Mouse (Mus musculus) midbrain, embryonic 11.5 days (tissue): ENCODE results near the gene Srp72. TPM values are rescaled to one million over a fixed set of nuclear protein-coding genes. Genes with fewer than 3 reads are reported as not detected.
A peak's percentile ranks its signal among the peaks of the same experiment; 100 is the strongest.
"Not testable (repeated sequence)": the region's sequence is repeated elsewhere in the genome, so short reads cannot be mapped to it uniquely, and the experiment has no call there.

ENCODE experiments used
- ATAC-seq: fragments of 200-750 bp; cut with Nextera tagmentation; 2 replicates; pipeline ENCODE4 v1.8.0; 2017; ENCODE audit warnings: moderate TSS enrichment, moderate library complexity; ENCODE audit not compliant: low FRiP score
- DNase-seq: peaks from one replicate; pipeline ENCODE4 v3.0.0; 2015; ENCODE audit warnings: low spot score; ENCODE audit errors: missing footprints
- H3K27ac ChIP-seq: fragments of 300-500 bp; sonication (generic); 2 replicates; pipeline ENCODE4 v1.5.1; 2014; ENCODE audit warnings: low read depth, low read length
- H3K27me3 ChIP-seq: fragments of 300-500 bp; sonication (generic); 2 replicates; pipeline ENCODE4 v1.6.1; 2014; ENCODE audit warnings: mild to moderate bottlenecking, low read length, moderate library complexity, mixed read lengths; ENCODE audit not compliant: control insufficient read depth, insufficient read depth
- H3K36me3 ChIP-seq: fragments of 300-500 bp; sonication (generic); 2 replicates; pipeline ENCODE4 v1.6.1; 2014; ENCODE audit warnings: mild to moderate bottlenecking, low read length, moderate library complexity, mixed read lengths; ENCODE audit not compliant: control insufficient read depth, insufficient read depth
- H3K4me1 ChIP-seq: fragments of 300-500 bp; sonication (generic); 2 replicates; pipeline ENCODE4 v1.6.1; 2014; ENCODE audit warnings: low read length; ENCODE audit not compliant: control insufficient read depth, insufficient read depth
- H3K4me2 ChIP-seq: fragments of 300-500 bp; sonication (generic); 2 replicates; pipeline ENCODE4 v1.6.1; 2014; ENCODE audit warnings: mild to moderate bottlenecking, moderate library complexity
- H3K4me3 ChIP-seq: fragments of 300-500 bp; sonication (generic); 2 replicates; pipeline ENCODE4 v1.5.1; 2014; ENCODE audit warnings: low read depth, low read length
- H3K9ac ChIP-seq: fragments of 300-500 bp; sonication (generic); 2 replicates; pipeline ENCODE4 v1.6.1; 2014; ENCODE audit warnings: low read length
- H3K9me3 ChIP-seq: fragments of 300-500 bp; sonication (generic); 2 replicates; pipeline ENCODE4 v1.6.1; 2016; ENCODE audit warnings: low read length; ENCODE audit not compliant: control insufficient read depth
- WGBS: fragments of 180-500 bp; shearing (Covaris S2); extraction: QIAGEN DNeasy Blood & Tissue Kit; methylation state at CpG from one replicate; pipeline ENCODE4 v1.1.7; 2014; 5-methylcytosine and 5-hydroxymethylcytosine counted together
- polyA plus RNA-seq: library from polyadenylated mRNA; unstranded; fragments of >200 nt; fragmentation: Nextera tagmentation; extraction: Ambion mirVana; gene quantifications from 2 replicates; pipeline ENCODE4 v1.2.1, GENCODE M21; 2014

The Srp72 gene
- polyA plus RNA-seq, 1 experiment from 2014 or later, result 71.9 TPM

GRCm38 (mm10) chr5:77015544-77016482, 41.3 kb downstream of the Srp72 start, which contains the start of gene Thegl:
TSS of gene Thegl (plus strand) at chr5:77016023.
- Histone ChIP-seq H3K27me3 (peaks cover 5% of the 10 kb centered on the region; the same call in 1 of the 2 replicates), H3K9me3 (no peaks in the 10 kb centered on the region), H3K9ac (peak within 1 kb of the TSS; percentile 37), H3K27ac (no peak within 1 kb of the TSS), H3K36me3 (no peaks in the 10 kb centered on the region), H3K4me3 (peak within 1 kb of the TSS; percentile 43), H3K4me2 (peak within 1 kb of the TSS; percentile 67), H3K4me1 (no peaks in the 10 kb centered on the region)
- DNase-seq (peak; percentile 97), ATAC-seq (peak; percentile 100)
- WGBS, result 9% methylated on average over 57 of the region's 57 CpGs

GRCm38 (mm10) chr5:77028034-77028433, 53.6 kb downstream of the Srp72 start:
- H3K9me3 ChIP-seq, result no peaks in the 10 kb centered on the region
- DNase-seq (no peak), ATAC-seq (no peak)
- H3K27me3 ChIP-seq, result no peaks in the 10 kb centered on the region
- 78% methylated on average over 3 of the region's 3 CpGs for WGBS
- no peak overlapping the region for H3K9ac ChIP-seq
- H3K27ac ChIP-seq, result no peak overlapping the region
- H3K4me2 ChIP-seq, result no peak overlapping the region
- H3K36me3 ChIP-seq, result no peaks in the 10 kb centered on the region
- no peaks in the 10 kb centered on the region for H3K4me1 ChIP-seq
- no peak overlapping the region for H3K4me3 ChIP-seq

GRCm38 (mm10) chr5:77029735-77030134, 55.3 kb downstream of the Srp72 start:
- Histone ChIP-seq H3K27ac (no peak overlapping the region), H3K9ac (no peak overlapping the region), H3K27me3 (no peaks in the 10 kb centered on the region), H3K4me1 (no peaks in the 10 kb centered on the region), H3K4me3 (no peak overlapping the region), H3K9me3 (no peaks in the 10 kb centered on the region), H3K4me2 (no peak overlapping the region), H3K36me3 (no peaks in the 10 kb centered on the region)
- ATAC-seq (no peak), DNase-seq (no peak)
- WGBS, result 76% methylated on average over 5 of the region's 5 CpGs

GRCm38 (mm10) chr5:77035101-77035500, 60.6 kb downstream of the Srp72 start:
- H3K27ac ChIP-seq, H3K4me1 ChIP-seq, H3K9ac ChIP-seq, H3K36me3 ChIP-seq, H3K4me2 ChIP-seq, H3K27me3 ChIP-seq, H3K4me3 ChIP-seq, ATAC-seq, DNase-seq, H3K9me3 ChIP-seq: not testable (repeated sequence)

GRCm38 (mm10) chr5:77038451-77038850, 64.0 kb downstream of the Srp72 start:
- H3K4me2 ChIP-seq, result no peak overlapping the region
- no peak for ATAC-seq
- no peak overlapping the region for H3K27ac ChIP-seq
- no peaks in the 10 kb centered on the region for H3K9me3 ChIP-seq
- H3K9ac ChIP-seq, result no peak overlapping the region
- DNase-seq, result no peak
- H3K4me1 ChIP-seq, result no peaks in the 10 kb centered on the region
- no peak overlapping the region for H3K4me3 ChIP-seq
- 91% methylated on average over 10 of the region's 10 CpGs for WGBS
- no peaks in the 10 kb centered on the region for H3K36me3 ChIP-seq
- H3K27me3 ChIP-seq, result no peaks in the 10 kb centered on the region

DNA sequence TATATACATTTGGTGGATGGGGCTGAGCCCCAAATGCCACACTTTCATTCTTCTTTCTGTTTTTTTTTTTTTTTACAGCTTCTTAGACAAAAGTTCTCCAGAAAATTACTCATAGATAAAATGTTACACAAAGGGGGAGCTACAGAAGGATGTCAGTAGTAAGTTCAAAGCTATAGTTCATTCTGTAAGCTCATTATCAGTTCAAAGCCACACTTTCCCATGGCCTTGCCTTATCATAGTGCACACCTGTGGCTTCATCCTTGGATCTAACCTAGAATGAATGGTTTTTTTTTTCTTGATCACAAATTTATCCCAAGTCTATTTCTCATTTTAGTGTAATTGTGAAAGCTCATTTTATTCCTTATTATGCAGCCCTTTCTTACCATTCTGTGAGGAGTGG, 64.9 kb downstream of the Srp72 start:
- Histone ChIP-seq H3K4me1 (no peaks in the 10 kb centered on the region), H3K27me3 (no peaks in the 10 kb centered on the region), H3K9me3 (no peaks in the 10 kb centered on the region), H3K4me2 (no peak overlapping the region), H3K4me3 (no peak overlapping the region), H3K9ac (no peak overlapping the region), H3K27ac (no peak overlapping the region), H3K36me3 (no peaks in the 10 kb centered on the region)
- no peak for DNase-seq
- ATAC-seq, result no peak

- no peak for DNase-seq
- no peak for ATAC-seq
- 77% methylated on average over 5 of the region's 5 CpGs for WGBS
These were observed 69.9 kb downstream of the Srp72 start for GRCm38 (mm10) chr5:77044362-77044761.

More at GRCm38 (mm10) chr5:77044362-77044761, 69.9 kb downstream of the Srp72 start:
- Histone ChIP-seq H3K36me3 (no peaks in the 10 kb centered on the region), H3K4me2 (no peak overlapping the region), H3K27me3 (no peaks in the 10 kb centered on the region), H3K4me1 (no peaks in the 10 kb centered on the region), H3K27ac (no peak overlapping the region), H3K4me3 (no peak overlapping the region), H3K9ac (no peak overlapping the region), H3K9me3 (no peaks in the 10 kb centered on the region)

Other genes with a start within 250 kb of the Srp72 start
- gene Aasdh, start 69.2 kb upstream of the Srp72 start, polyA plus RNA-seq, result 15.6 and 17.3 TPM in 2 replicates
- gene Paics, start 23.4 kb upstream of the Srp72 start, polyA plus RNA-seq, result 417 and 427 TPM in 2 replicates
- gene Ppat, start 23.1 kb upstream of the Srp72 start, polyA plus RNA-seq, result 39.5 and 39.6 TPM in 2 replicates
- gene Arl9, start 29.4 kb downstream of the Srp72 start, polyA plus RNA-seq, result 0.37 TPM in 1 of 2 replicates, not detected in the other
- gene Thegl, start 41.3 kb downstream of the Srp72 start, polyA plus RNA-seq, result not detected in 2 replicates
- gene Hopx, start 140.4 kb downstream of the Srp72 start, polyA plus RNA-seq, result 0.37 TPM in 1 of 2 replicates, not detected in the other
- gene Spink2, start 236.8 kb downstream of the Srp72 start, polyA plus RNA-seq, result 0.55 and 0.68 TPM in 2 replicates